Mouse (Mus musculus): Measurements from ENCODE around the gene Ndufb5.
"Not testable (repeated sequence)": the region's sequence is repeated elsewhere in the genome, so short reads cannot be mapped to it uniquely, and the experiment has no call there.

The Ndufb5 gene

GRCm38 (mm10) chr3:32727861-32728260, 8.9 kb upstream of the Ndufb5 start:
- DNase-seq, result no peak

GRCm38 (mm10) chr3:32737172-32737655, 424 bp downstream of the Ndufb5 start, which contains the start of gene Mrpl47:
Mrpl47 (minus strand) TSS chr3:32737605.
- DNase-seq, result no peak

- DNase-seq, result no peak
These were observed 1.8 kb downstream of the Ndufb5 start for GRCm38 (mm10) chr3:32738549-32738948.

DNA sequence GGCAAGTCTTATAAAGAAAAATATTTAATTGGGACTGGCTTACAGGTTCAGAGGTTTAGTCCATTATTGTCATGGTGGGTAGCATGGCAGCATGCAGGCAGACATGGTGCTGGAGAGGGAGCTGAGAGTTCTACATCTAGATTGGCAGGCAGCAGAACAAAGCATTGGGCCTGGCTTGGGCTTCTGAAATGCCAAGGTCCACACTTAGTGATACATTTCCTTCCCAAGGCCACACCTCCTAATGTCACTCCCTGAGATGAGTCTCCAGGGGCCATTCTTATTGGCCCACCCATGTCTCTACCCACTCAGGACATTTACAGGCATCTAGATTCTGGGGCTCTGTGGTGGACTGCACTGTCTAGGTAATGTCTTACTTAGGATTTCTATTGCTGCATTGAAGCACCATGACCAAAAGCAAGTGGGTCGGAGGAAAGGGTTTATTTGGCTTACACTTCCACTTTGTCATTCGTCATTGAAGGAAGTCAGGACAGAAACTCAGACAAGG, 5.5 kb downstream of the Ndufb5 start:
- DNase-seq, result no peak

DNA sequence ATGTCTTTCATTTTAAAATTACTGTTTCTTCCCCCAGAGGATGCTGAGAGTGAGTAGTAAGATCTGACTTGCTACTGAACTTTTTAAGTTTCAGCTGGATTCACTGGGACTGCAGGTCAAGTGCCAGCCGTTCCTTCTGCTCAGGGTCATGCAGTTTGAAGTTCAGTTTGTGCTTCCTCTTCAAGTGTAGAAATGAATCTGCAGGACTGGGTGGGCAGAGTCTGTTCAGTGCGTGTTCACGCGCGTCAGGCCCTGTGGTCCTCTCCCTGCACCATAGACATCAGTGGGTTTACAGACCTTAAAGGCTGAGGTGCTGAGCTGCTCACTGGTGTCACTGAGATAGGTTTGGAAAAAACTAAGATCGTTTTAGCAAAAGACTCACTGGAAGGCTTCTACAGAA, 8.2 kb downstream of the Ndufb5 start:
- no peak for DNase-seq

DNA sequence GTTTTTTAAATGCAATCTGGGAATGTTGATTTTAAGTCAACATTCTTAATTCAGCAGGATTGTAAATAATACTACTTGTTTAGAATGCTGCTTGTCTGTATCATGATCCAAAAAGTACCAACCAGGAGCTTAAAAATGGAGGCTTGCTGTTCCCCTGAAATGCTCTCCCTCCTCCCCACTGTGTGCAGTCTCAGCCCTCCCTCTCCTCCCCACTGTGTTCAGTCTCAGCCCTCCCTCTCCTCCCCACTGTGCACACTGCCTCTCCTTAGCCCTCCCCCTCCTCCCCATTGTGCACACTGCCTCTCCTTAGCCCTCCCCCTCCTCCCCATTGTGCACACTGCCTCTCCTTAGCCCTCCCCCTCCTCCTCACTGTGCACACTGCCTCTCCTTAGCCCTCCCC, 8.6 kb downstream of the Ndufb5 start:
- not testable (repeated sequence) for DNase-seq

- DNase-seq, result no peak
These were observed 11.6 kb downstream of the Ndufb5 start for GRCm38 (mm10) chr3:32748384-32748783.

- DNase-seq, result no peak
These were observed 13.2 kb downstream of the Ndufb5 start for GRCm38 (mm10) chr3:32749820-32750579.

- no peak for DNase-seq
These were observed 17.7 kb downstream of the Ndufb5 start for GRCm38 (mm10) chr3:32754384-32754915.

DNA sequence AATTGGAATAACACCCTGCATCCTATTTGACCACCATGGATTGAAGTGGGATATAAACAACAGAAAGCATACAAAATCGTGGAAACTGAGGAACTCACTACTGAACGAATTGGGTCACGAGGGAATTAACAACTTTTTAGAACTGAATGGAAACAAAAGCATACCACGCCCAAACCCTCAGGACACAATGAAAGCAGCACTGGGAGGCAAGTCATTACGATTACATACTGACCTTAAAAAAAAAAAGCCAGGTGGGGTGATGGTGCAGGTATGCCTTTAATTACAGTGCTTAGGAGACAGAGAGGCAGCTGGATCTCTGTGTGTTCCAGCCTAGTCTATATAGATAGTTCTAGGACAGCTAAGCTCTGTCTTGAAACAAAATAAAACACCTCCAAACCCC, 22.4 kb downstream of the Ndufb5 start:
- DNase-seq, result no peak

DNA sequence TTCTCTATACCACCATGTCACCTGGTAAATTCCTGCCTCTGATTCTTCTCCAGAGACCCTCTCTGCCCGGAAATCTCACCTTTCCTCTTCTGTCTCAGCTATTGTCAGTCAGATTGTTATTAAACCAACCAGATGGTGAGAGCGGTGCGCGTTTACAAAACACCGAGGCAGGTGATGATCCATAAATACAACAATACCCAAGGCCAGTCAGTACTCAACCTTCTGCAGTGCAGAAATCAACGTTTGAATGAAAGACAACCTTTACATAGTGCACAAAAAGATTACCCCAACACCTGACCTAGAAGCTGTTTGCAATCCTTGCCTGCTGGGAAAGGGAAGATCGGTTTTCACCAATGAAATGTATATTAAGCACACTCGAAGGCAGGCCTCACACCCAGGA, 26.2 kb downstream of the Ndufb5 start:
- DNase-seq, result no peak

GRCm38 (mm10) chr3:32763902-32764301, 27.1 kb downstream of the Ndufb5 start:
- DNase-seq, result no peak

- DNase-seq, result no peak
These were observed 34.0 kb downstream of the Ndufb5 start for GRCm38 (mm10) chr3:32770781-32771180.
